Mouse (Mus musculus) retina, postnatal 1 day (tissue): Measurements from ENCODE around the gene Chrna9.

Source experiments
- DNase-seq: peaks from one replicate; pipeline ENCODE4 v3.0.0-alpha.2; 2012

Chrna9 gene

GRCm38 (mm10) chr5:66026796-66027195 lies 92.1 kb downstream of the Chrna9 start:
- DNase-seq = no peak
